Mouse (Mus musculus) stomach, postnatal 0 days (tissue): ENCODE results near the gene Hmox2.

Source experiments
- CTCF ChIP-seq: IDR thresholded peaks from 2 replicates; pipeline ENCODE4 v1.5.1; 2016; ENCODE audit warnings: antibody characterized with exemption, low read depth, mild to moderate bottlenecking, moderate library complexity
- EP300 ChIP-seq: optimal IDR thresholded peaks from 2 replicates; pipeline ENCODE3; 2016; ENCODE audit warnings: antibody characterized with exemption

- TF ChIP-seq CTCF (no peak), EP300 (no peak)
Measured at GRCm38 (mm10) chr16:4781524-4782196, 55.5 kb downstream of the Hmox2 start.
